Mouse (Mus musculus): ENCODE measurements around the gene Armt1. TPM values are rescaled to one million over a fixed set of nuclear protein-coding genes. Genes with fewer than 3 reads are reported as not detected.
A peak's percentile ranks its signal among the peaks of the same experiment; 100 is the strongest.

Armt1 gene
- 22.8 and 23.5 TPM in 2 replicates for polyA plus RNA-seq (2016; fragmentation: Nextera tagmentation; extraction: Ambion mirVana)

GRCm38 (mm10) chr10:4432123-4432931, at the start of gene Armt1, which contains the start of gene Rmnd1:
TSS of gene Armt1 (plus strand) at chr10:4432467.
TSS of gene Rmnd1 (minus strand) at chr10:4432388.
- Histone ChIP-seq H3K4me3 (peak within 1 kb of the TSS; percentile 68), H3K9me3 (no peaks in the 10 kb centered on the region), H3K4me2 (replicated peaks) (peak within 1 kb of the TSS; percentile 70), H3K27ac (peak within 1 kb of the TSS; percentile 85), H3K4me1 (peaks cover 8% of the 10 kb centered on the region; the same call in 1 of the 2 replicates), H3K27me3 (no peaks in the 10 kb centered on the region), H3K9ac (peak within 1 kb of the TSS; percentile 74), H3K36me3 (peaks cover 7% of the 10 kb centered on the region; the same call in 1 of the 2 replicates)
- WGBS, result under 1% methylated on average over 63 of the region's 75 CpGs
- peak; percentile 91 for ATAC-seq (ENCODE audit: insufficient number of reproducible peaks, insufficient read depth, low FRiP score, low TSS enrichment)

GRCm38 (mm10) chr10:4384244-4384643, 48.0 kb upstream of the Armt1 start:
- Histone ChIP-seq H3K4me1 (peaks cover 6% of the 10 kb centered on the region), H3K4me2 (replicated peaks) (no peak overlapping the region), H3K36me3 (no peaks in the 10 kb centered on the region), H3K9ac (no peak overlapping the region), H3K27ac (no peak overlapping the region), H3K4me3 (no peak overlapping the region), H3K27me3 (no peaks in the 10 kb centered on the region), H3K9me3 (no peaks in the 10 kb centered on the region)
- WGBS, result 93% methylated on average over 7 of the region's 7 CpGs
- ATAC-seq (ENCODE audit: insufficient number of reproducible peaks, insufficient read depth, low FRiP score, low TSS enrichment), result no peak

- WGBS, result under 1% methylated on average over 72 of the region's 133 CpGs
- Histone ChIP-seq H3K36me3 (no peaks in the 10 kb centered on the region), H3K4me2 (replicated peaks) (peak overlapping the region; percentile 92), H3K9me3 (no peaks in the 10 kb centered on the region), H3K4me3 (peak overlapping the region; percentile 99), H3K27me3 (no peaks in the 10 kb centered on the region), H3K9ac (peak overlapping the region; percentile 100), H3K4me1 (peaks cover 32% of the 10 kb centered on the region), H3K27ac (peak overlapping the region; percentile 99)
- peak; percentile 90 for ATAC-seq (ENCODE audit: insufficient number of reproducible peaks, insufficient read depth, low FRiP score, low TSS enrichment)
Measured at GRCm38 (mm10) chr10:4386609-4387591, 45.4 kb upstream of the Armt1 start.

GRCm38 (mm10) chr10:4387701-4388383, 44.4 kb upstream of the Armt1 start, which contains the start of gene Zbtb2:
TSS of gene Zbtb2 (minus strand) at chr10:4388108.
- Histone ChIP-seq H3K4me3 (peak within 1 kb of the TSS; percentile 99), H3K9ac (peak within 1 kb of the TSS; percentile 100)

GRCm38 (mm10) chr10:4388384-4388745, 43.9 kb upstream of the Armt1 start:
- H3K27ac ChIP-seq, result peak overlapping the region; percentile 99
- WGBS, result under 1% methylated on average over 19 of the region's 19 CpGs
- ATAC-seq (ENCODE audit: insufficient number of reproducible peaks, insufficient read depth, low FRiP score, low TSS enrichment), result no peak
- H3K9ac ChIP-seq, result peak overlapping the region; percentile 100
- H3K4me2 ChIP-seq (replicated peaks), result peak overlapping the region; percentile 92
- peaks cover 32% of the 10 kb centered on the region for H3K4me1 ChIP-seq
- peak overlapping the region; percentile 99 for H3K4me3 ChIP-seq
- no peaks in the 10 kb centered on the region for H3K27me3 ChIP-seq
- H3K36me3 ChIP-seq, result peaks cover 4% of the 10 kb centered on the region; the same call in 1 of the 2 replicates
- no peaks in the 10 kb centered on the region for H3K9me3 ChIP-seq

More at GRCm38 (mm10) chr10:4387701-4388383, 44.4 kb upstream of the Armt1 start, which contains the start of gene Zbtb2:
- no peak for ATAC-seq (ENCODE audit: insufficient number of reproducible peaks, insufficient read depth, low FRiP score, low TSS enrichment)
- Histone ChIP-seq H3K27me3 (no peaks in the 10 kb centered on the region), H3K4me2 (replicated peaks) (peak within 1 kb of the TSS; percentile 92), H3K9me3 (no peaks in the 10 kb centered on the region), H3K27ac (peak within 1 kb of the TSS; percentile 99), H3K4me1 (peaks cover 32% of the 10 kb centered on the region), H3K36me3 (peaks cover 2% of the 10 kb centered on the region; the same call in 1 of the 2 replicates)
- WGBS, result 1% methylated on average over 64 of the region's 87 CpGs

GRCm38 (mm10) chr10:4389036-4389435, 43.2 kb upstream of the Armt1 start:
- Histone ChIP-seq H3K27ac (no peak overlapping the region), H3K27me3 (no peaks in the 10 kb centered on the region), H3K36me3 (peaks cover 8% of the 10 kb centered on the region; the same call in 1 of the 2 replicates), H3K4me1 (peaks cover 32% of the 10 kb centered on the region), H3K9ac (peak overlapping the region; percentile 100), H3K9me3 (no peaks in the 10 kb centered on the region), H3K4me3 (peak overlapping the region; percentile 99), H3K4me2 (replicated peaks) (peak overlapping the region; percentile 92)
- ATAC-seq (ENCODE audit: insufficient number of reproducible peaks, insufficient read depth, low FRiP score, low TSS enrichment), result no peak
- WGBS, result 30% methylated on average over 10 of the region's 10 CpGs

GRCm38 (mm10) chr10:4389461-4390112, 42.7 kb upstream of the Armt1 start:
- Histone ChIP-seq H3K27ac (no peak overlapping the region), H3K9ac (peak overlapping the region; percentile 100)
- no peak for ATAC-seq (ENCODE audit: insufficient number of reproducible peaks, insufficient read depth, low FRiP score, low TSS enrichment)

GRCm38 (mm10) chr10:4390550-4390949, 41.7 kb upstream of the Armt1 start:
- Histone ChIP-seq H3K9ac (no peak overlapping the region), H3K4me2 (replicated peaks) (peak overlapping the region; percentile 3; the same call in 1 of the 2 replicates), H3K9me3 (no peaks in the 10 kb centered on the region), H3K4me3 (no peak overlapping the region), H3K27ac (no peak overlapping the region), H3K27me3 (no peaks in the 10 kb centered on the region), H3K36me3 (peaks cover 14% of the 10 kb centered on the region; the same call in 1 of the 2 replicates), H3K4me1 (peaks cover 32% of the 10 kb centered on the region)
- ATAC-seq (ENCODE audit: insufficient number of reproducible peaks, insufficient read depth, low FRiP score, low TSS enrichment), result no peak
- WGBS, result 51% methylated on average over 2 of the region's 2 CpGs

More at GRCm38 (mm10) chr10:4389461-4390112, 42.7 kb upstream of the Armt1 start:
- no peaks in the 10 kb centered on the region for H3K9me3 ChIP-seq
- H3K4me2 ChIP-seq (replicated peaks), result peak overlapping the region; percentile 92
- H3K27me3 ChIP-seq, result no peaks in the 10 kb centered on the region
- peaks cover 10% of the 10 kb centered on the region; the same call in 1 of the 2 replicates for H3K36me3 ChIP-seq
- peaks cover 32% of the 10 kb centered on the region for H3K4me1 ChIP-seq
- whole genome bisulfite sequencing, result 60% methylated on average over 5 of the region's 5 CpGs
- peak overlapping the region; percentile 99 for H3K4me3 ChIP-seq

- peaks cover 19% of the 10 kb centered on the region; the same call in 1 of the 2 replicates for H3K36me3 ChIP-seq
- no peaks in the 10 kb centered on the region for H3K27me3 ChIP-seq
- H3K4me2 ChIP-seq (replicated peaks), result peak overlapping the region; percentile 3; the same call in 1 of the 2 replicates
- 67% methylated on average over 5 of the region's 5 CpGs for WGBS
- peaks cover 32% of the 10 kb centered on the region for H3K4me1 ChIP-seq
- no peak overlapping the region for H3K4me3 ChIP-seq
- ATAC-seq (ENCODE audit: insufficient number of reproducible peaks, insufficient read depth, low FRiP score, low TSS enrichment), result no peak
- no peaks in the 10 kb centered on the region for H3K9me3 ChIP-seq
- no peak overlapping the region for H3K9ac ChIP-seq
- H3K27ac ChIP-seq, result no peak overlapping the region
Measured at GRCm38 (mm10) chr10:4391076-4391475, 41.2 kb upstream of the Armt1 start.

- Histone ChIP-seq H3K9ac (no peak overlapping the region), H3K36me3 (peaks cover 22% of the 10 kb centered on the region), H3K4me1 (peaks cover 32% of the 10 kb centered on the region), H3K4me3 (no peak overlapping the region), H3K27me3 (no peaks in the 10 kb centered on the region), H3K27ac (no peak overlapping the region), H3K9me3 (no peaks in the 10 kb centered on the region), H3K4me2 (replicated peaks) (no peak overlapping the region)
- ATAC-seq (ENCODE audit: insufficient number of reproducible peaks, insufficient read depth, low FRiP score, low TSS enrichment), result no peak
- 58% methylated on average over 6 of the region's 6 CpGs for WGBS
Measured at GRCm38 (mm10) chr10:4391851-4392250, 40.4 kb upstream of the Armt1 start.
